Mouse (Mus musculus) lung, embryonic 14.5 days (tissue): Measurements from ENCODE around the gene Frmd4b. TPM values are rescaled to one million over a fixed set of nuclear protein-coding genes. Genes with fewer than 3 reads are reported as not detected.
A peak's percentile ranks its signal among the peaks of the same experiment; 100 is the strongest.

Source experiments
- ATAC-seq: fragments of 200-750 bp; cut with Nextera tagmentation; 2 replicates; pipeline ENCODE4 v1.8.0; 2017; ENCODE audit warnings: mild to moderate bottlenecking, moderate TSS enrichment, moderate library complexity; ENCODE audit not compliant: insufficient read depth
- DNase-seq: peaks from one replicate; pipeline ENCODE4 v3.0.0-alpha.2; 2015
- H3K27ac ChIP-seq: fragments of 300-500 bp; sonication (generic); 2 replicates; pipeline ENCODE4 v1.5.1; 2014; ENCODE audit warnings: low read depth, mild to moderate bottlenecking, moderate library complexity
- H3K27me3 ChIP-seq: fragments of 300-500 bp; sonication (generic); 2 replicates; pipeline ENCODE4 v1.6.1; 2014; ENCODE audit warnings: low read length, control low read depth; ENCODE audit not compliant: insufficient read depth
- H3K36me3 ChIP-seq: fragments of 300-500 bp; sonication (generic); 2 replicates; pipeline ENCODE4 v1.6.1; 2014; ENCODE audit warnings: control low read depth; ENCODE audit not compliant: insufficient read depth
- H3K4me1 ChIP-seq: fragments of 300-500 bp; sonication (generic); 2 replicates; pipeline ENCODE4 v1.6.1; 2014; ENCODE audit warnings: antibody characterized with exemption, control low read depth; ENCODE audit not compliant: insufficient read depth
- H3K4me2 ChIP-seq: fragments of 300-500 bp; sonication (generic); 2 replicates; pipeline ENCODE4 v1.6.1; 2014; ENCODE audit warnings: mild to moderate bottlenecking
- H3K4me3 ChIP-seq: fragments of 300-500 bp; sonication (generic); 2 replicates; pipeline ENCODE4 v1.5.1; 2014; ENCODE audit warnings: low read depth, low read length
- H3K9ac ChIP-seq: fragments of 300-500 bp; sonication (generic); 2 replicates; pipeline ENCODE4 v1.6.1; 2014
- H3K9me3 ChIP-seq: fragments of 300-500 bp; sonication (generic); 2 replicates; pipeline ENCODE4 v1.6.1; 2016; ENCODE audit warnings: low read depth, low read length, control low read depth
- CTCF ChIP-seq: IDR thresholded peaks from 2 replicates; pipeline ENCODE4 v1.5.1; 2016; ENCODE audit warnings: antibody characterized with exemption, low read depth
- WGBS: fragments of 180-500 bp; shearing (Covaris S2); extraction: QIAGEN DNeasy Blood & Tissue Kit; methylation state at CpG from one replicate; pipeline ENCODE4 v1.1.7; 2014; 5-methylcytosine and 5-hydroxymethylcytosine counted together
- polyA plus RNA-seq: library from polyadenylated mRNA; unstranded; fragments of >200 nt; fragmentation: Nextera tagmentation; extraction: Ambion mirVana; gene quantifications from 2 replicates; pipeline ENCODE4 v1.2.1, GENCODE M21; 2014

Gene Frmd4b
- polyA plus RNA-seq, 1 experiment from 2014 or later = 20.8 TPM

- 18% methylated on average over 17 of the region's 17 CpGs for WGBS
- peak; percentile 62 for ATAC-seq
- Histone ChIP-seq H3K9me3 (no peaks in the 10 kb centered on the region), H3K36me3 (no peaks in the 10 kb centered on the region), H3K27ac (no peak overlapping the region), H3K4me1 (no peaks in the 10 kb centered on the region), H3K4me2 (peak overlapping the region; percentile 33), H3K27me3 (no peaks in the 10 kb centered on the region), H3K4me3 (no peak overlapping the region), H3K9ac (no peak overlapping the region)
- peak; percentile 60 for DNase-seq
- TF ChIP-seq CTCF = no peak
These were observed 221.6 kb downstream of the Frmd4b start for GRCm38 (mm10) chr6:97395477-97396350.

GRCm38 (mm10) chr6:97394473-97395075, 222.8 kb downstream of the Frmd4b start:
- WGBS = 63% methylated on average over 12 of the region's 12 CpGs
- no peak for ATAC-seq

GRCm38 (mm10) chr6:97392912-97393311, 224.4 kb downstream of the Frmd4b start:
- no peak for ATAC-seq
- DNase-seq = no peak
- H3K27me3 ChIP-seq = no peaks in the 10 kb centered on the region
- no peak for TF ChIP-seq CTCF
- H3K4me1 ChIP-seq = no peaks in the 10 kb centered on the region
- H3K4me3 ChIP-seq = no peak overlapping the region
- H3K4me2 ChIP-seq = no peak overlapping the region
- no peaks in the 10 kb centered on the region for H3K9me3 ChIP-seq
- no peaks in the 10 kb centered on the region for H3K36me3 ChIP-seq
- 85% methylated on average over 3 of the region's 3 CpGs for WGBS
- no peak overlapping the region for H3K9ac ChIP-seq
- H3K27ac ChIP-seq = no peak overlapping the region

More at GRCm38 (mm10) chr6:97394473-97395075, 222.8 kb downstream of the Frmd4b start:
- no peaks in the 10 kb centered on the region for H3K4me1 ChIP-seq
- no peaks in the 10 kb centered on the region for H3K27me3 ChIP-seq
- TF ChIP-seq CTCF = no peak
- H3K27ac ChIP-seq = no peak overlapping the region
- H3K36me3 ChIP-seq = no peaks in the 10 kb centered on the region
- no peak overlapping the region for H3K4me3 ChIP-seq
- no peak overlapping the region for H3K9ac ChIP-seq
- H3K4me2 ChIP-seq = no peak overlapping the region
- no peaks in the 10 kb centered on the region for H3K9me3 ChIP-seq
- no peak for DNase-seq

DNA sequence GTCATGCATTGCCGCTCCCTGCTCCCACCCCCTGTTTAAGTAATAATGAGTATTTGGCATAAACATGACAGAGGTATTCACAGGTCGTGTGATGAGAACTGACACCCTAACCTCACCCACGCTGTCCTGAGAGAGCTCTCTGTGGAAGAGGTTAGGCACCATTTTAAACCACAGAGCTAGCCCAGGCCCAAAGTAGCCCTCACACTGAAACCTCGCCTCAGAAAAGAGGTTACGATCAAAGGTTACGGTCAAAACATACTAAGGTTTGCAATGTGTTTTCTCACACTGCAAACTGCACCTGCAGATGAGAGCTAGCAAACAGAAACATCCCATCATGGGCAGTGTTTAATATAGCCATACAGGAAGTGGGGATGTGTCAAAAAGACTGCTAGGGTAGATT, 230.0 kb downstream of the Frmd4b start:
- Histone ChIP-seq H3K36me3 (no peaks in the 10 kb centered on the region), H3K9ac (no peak overlapping the region), H3K4me1 (no peaks in the 10 kb centered on the region), H3K27ac (no peak overlapping the region), H3K9me3 (no peaks in the 10 kb centered on the region), H3K27me3 (no peaks in the 10 kb centered on the region), H3K4me3 (no peak overlapping the region), H3K4me2 (no peak overlapping the region)
- no peak for DNase-seq
- TF ChIP-seq CTCF = no peak
- no peak for ATAC-seq
- 79% methylated on average over 6 of the region's 6 CpGs for whole genome bisulfite sequencing

DNA sequence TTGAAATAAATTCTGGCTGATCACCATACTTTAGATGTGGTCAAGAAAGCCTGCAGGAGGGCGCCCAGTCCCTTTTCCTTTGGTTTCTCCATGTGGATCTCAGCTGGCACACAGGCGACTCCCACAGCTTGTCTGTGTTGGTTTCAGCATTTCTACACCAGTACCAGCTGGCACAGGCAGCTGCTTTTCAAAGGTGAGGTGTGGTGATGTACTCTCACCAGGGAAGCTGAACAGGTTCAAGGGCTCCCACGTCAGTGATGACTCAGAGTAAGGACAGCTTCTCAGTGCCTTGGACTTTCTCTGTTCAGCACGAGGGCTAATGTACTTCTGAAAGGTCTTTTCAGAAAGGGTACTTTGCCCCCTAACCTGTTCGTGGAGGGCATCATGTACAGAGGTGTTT, 232.4 kb downstream of the Frmd4b start:
- no peak overlapping the region for H3K4me3 ChIP-seq
- H3K4me1 ChIP-seq = no peaks in the 10 kb centered on the region
- H3K36me3 ChIP-seq = no peaks in the 10 kb centered on the region
- no peak for TF ChIP-seq CTCF
- no peak overlapping the region for H3K4me2 ChIP-seq
- DNase-seq = no peak
- no peak for ATAC-seq
- WGBS = 70% methylated on average over 5 of the region's 5 CpGs
- H3K9ac ChIP-seq = no peak overlapping the region
- no peaks in the 10 kb centered on the region for H3K27me3 ChIP-seq
- no peak overlapping the region for H3K27ac ChIP-seq
- no peaks in the 10 kb centered on the region for H3K9me3 ChIP-seq

DNA sequence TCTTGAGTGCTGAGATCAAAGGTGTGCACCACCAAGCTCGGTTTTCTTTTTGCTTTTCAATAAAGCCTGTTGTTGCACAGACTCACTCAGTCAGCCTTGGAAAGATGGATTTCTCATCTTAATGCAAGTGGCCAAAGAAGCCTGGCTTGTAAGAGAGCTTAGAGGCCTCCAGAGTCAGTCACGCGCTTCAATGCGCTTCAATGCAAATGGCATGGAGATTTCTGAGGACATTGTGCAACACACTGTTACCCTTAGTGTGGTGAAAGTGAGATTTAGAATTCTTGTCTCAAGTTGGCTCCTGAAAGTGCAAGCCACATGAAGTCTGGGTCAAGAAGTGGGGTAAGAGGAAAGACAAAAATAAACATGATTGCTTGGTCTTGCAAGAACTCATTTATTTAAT, 236.1 kb downstream of the Frmd4b start:
- no peaks in the 10 kb centered on the region for H3K27me3 ChIP-seq
- H3K27ac ChIP-seq = no peak overlapping the region
- ATAC-seq = no peak
- DNase-seq = no peak
- whole genome bisulfite sequencing = 80% methylated on average over 4 of the region's 4 CpGs
- H3K9me3 ChIP-seq = no peaks in the 10 kb centered on the region
- no peaks in the 10 kb centered on the region for H3K4me1 ChIP-seq
- no peak overlapping the region for H3K4me2 ChIP-seq
- no peaks in the 10 kb centered on the region for H3K36me3 ChIP-seq
- TF ChIP-seq CTCF = no peak
- H3K4me3 ChIP-seq = no peak overlapping the region
- no peak overlapping the region for H3K9ac ChIP-seq

DNA sequence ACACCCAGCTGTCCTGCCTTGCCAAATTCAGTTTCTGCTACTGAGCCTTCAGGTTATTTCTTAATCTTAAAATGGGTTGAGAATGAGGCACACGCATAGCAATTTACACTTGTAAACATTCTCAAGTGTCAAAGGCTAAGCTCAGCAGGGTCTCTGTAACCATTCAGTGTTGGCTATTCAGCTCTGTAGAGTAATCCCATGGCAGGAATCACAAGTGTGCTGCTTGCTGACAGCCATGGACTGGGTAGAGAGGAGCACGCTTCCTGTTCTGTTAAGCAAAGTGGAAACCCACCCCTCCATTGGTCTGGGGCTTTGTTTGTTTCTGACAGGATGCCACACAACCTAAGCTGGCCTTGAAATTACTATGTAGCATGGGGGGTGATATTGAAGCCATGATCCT, 246.4 kb downstream of the Frmd4b start:
- no peak for TF ChIP-seq CTCF
- H3K4me1 ChIP-seq = no peaks in the 10 kb centered on the region
- no peaks in the 10 kb centered on the region for H3K9me3 ChIP-seq
- no peaks in the 10 kb centered on the region for H3K36me3 ChIP-seq
- no peaks in the 10 kb centered on the region for H3K27me3 ChIP-seq
- DNase-seq = no peak
- H3K4me3 ChIP-seq = no peak overlapping the region
- no peak overlapping the region for H3K27ac ChIP-seq
- 47% methylated on average over 2 of the region's 2 CpGs for WGBS
- ATAC-seq = no peak
- no peak overlapping the region for H3K9ac ChIP-seq
- H3K4me2 ChIP-seq = no peak overlapping the region
